Mouse (Mus musculus) CD8-positive naive resting alpha-beta T cell, adult 2 months (primary cell): ENCODE measurements around the gene Trp53.
A peak's percentile ranks its signal among the peaks of the same experiment; 100 is the strongest.
"Not testable (repeated sequence)": the region's sequence is repeated elsewhere in the genome, so short reads cannot be mapped to it uniquely, and the experiment has no call there.

Source experiments
- DNase-seq, 2 experiments: peaks; one replicate each; pipeline ENCODE4 v3.0.0; 2022; ENCODE audit warnings: low read depth in 2 of 2, low spot score in 2 of 2

The Trp53 gene

DNA sequence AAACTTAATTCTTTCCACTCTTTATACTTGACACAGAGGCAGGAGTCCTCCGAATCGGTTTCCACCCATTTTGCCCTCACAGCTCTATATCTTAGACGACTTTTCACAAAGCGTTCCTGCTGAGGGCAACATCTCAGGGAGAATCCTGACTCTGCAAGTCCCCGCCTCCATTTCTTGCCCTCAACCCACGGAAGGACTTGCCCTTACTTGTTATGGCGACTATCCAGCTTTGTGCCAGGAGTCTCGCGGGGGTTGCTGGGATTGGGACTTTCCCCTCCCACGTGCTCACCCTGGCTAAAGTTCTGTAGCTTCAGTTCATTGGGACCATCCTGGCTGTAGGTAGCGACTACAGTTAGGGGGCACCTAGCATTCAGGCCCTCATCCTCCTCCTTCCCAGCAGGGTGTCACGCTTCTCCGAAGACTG lies at the start of gene Trp53, which contains the start of gene Wrap53:
TSS of gene Trp53 (plus strand) at position 269 of the 424 bp plus-strand sequence.
TSS of gene Wrap53 (minus strand) at position 165 of the 424 bp plus-strand sequence.
- peak; percentile 83 to 84 for DNase-seq

DNA sequence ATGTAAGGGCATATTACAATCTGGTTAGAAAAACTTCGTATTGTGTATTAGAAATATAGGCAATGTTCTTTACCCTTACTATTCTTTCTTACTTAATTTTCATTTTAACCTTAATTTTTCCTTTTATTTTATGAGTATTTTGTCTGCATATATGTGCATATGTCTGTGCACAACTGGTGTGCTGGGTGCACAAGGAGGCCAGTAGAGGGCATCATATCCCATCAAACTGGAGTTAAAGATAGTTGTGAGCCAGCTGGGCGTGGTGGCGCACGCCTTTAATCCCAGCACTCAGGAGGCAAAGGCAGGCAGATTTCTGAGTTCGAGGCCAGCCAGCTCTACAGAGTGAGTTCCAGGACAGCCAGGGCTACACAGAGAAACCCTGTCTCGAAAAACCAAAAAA lies 49.4 kb upstream of the Trp53 start:
- not testable (repeated sequence) for DNase-seq

DNA sequence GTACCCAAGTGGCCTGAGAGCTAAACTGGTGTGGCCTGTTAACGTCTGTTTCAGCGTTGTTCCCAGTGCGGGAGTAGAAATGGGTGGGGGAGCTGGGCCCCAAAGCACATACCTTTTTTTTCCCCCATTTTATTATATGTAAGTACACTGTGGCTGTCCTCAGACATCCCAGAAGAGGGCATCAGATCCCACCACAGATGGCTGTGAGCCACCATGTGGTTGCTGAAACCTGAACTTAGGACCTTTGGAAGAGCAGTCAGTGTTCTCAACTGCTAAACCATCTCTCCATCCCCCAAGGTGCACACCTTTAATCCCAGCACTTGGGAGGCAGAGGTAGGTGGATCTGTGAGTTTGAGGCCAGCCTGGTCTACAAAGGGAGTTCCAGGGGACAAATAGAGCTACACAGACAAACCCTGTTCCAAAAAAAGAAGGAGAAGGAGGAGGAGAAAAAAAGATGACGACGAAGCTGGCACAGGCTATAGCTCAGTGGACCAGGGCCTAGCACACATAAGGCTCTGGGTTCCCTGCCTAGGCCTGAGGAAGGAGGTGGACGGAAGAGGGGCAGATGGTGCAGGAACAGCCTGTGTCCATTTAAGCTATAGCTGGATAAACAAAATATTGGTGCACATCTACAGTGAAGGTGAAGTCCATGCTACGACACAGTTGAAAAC lies 47.5 kb upstream of the Trp53 start:
- no peak for DNase-seq

DNA sequence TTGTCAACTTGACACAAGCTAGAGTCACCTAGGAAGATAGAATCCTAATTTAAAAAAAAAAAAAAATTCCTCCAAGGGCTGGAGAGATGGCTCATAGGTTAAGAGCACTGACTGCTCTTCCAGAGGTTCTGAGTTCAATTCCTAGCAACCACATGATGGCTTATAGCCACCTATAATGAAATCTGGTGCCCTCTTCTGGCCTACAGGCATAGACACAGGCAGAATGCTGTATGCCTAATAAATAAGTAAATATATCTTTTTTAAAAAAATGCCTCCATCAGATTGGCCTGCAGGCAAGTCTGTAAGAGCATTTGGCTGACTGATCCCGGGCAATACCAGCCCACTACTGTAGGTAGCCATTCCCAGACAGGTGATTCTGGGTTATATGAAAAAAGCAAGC lies 45.2 kb upstream of the Trp53 start:
- no peak for DNase-seq

DNA sequence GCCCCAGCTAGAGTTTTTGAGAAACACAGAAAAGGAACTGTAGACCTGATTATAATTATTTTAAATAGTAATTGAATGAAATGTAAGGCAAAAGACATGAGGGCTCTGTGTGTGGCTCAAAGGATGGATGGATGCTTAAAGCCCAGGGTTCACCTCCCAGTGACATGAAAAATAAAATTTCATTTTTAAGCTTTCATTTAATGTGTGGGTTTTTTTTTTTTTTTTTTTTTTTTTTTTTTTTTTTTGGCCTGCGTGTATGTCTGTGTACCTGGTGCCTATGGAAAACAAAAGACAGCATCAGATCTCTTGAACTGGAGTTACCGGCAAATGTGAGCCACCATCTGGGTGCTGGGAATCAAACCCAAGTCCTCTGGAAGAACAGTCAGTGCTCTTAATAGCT lies 39.5 kb upstream of the Trp53 start:
- no peak for DNase-seq

DNA sequence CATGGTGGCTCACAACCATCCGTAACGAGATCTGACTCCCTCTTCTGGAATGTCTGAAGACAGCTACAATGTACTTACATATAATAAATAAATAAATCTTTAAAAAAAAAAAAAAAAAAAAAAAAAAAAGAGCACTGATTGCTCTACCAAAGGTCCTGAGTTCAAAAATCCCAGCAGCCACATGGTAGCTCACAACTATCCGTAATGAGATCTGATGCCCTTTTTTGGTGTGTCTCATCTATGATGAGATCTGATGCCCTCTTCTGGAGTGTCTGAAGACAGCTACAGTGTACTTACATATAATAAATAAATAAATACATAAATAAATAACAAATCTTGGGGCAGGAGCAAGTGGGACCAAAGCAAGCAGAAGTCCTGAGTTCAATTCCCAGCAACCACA lies 38.4 kb upstream of the Trp53 start:
- DNase-seq, result not testable (repeated sequence)

DNA sequence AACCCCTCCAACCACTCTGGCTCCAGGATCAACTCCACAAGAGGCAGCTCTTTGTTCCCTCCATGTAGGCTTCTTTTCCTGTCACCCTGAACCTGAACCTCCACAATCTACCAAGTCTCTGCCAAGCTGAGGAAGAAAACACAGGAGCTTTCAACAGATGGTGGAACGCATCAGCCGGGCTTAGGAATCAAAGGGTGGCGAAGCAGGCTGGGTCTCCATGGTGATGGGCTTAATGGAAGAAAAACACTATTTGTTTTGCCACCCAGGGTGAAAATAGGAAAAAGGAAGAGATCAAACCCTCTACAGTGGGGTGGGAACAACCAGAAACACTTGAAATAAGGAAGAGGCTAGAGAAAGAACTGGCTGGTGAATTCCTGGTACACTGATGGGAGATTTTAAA lies 36.6 kb upstream of the Trp53 start:
- no peak for DNase-seq

DNA sequence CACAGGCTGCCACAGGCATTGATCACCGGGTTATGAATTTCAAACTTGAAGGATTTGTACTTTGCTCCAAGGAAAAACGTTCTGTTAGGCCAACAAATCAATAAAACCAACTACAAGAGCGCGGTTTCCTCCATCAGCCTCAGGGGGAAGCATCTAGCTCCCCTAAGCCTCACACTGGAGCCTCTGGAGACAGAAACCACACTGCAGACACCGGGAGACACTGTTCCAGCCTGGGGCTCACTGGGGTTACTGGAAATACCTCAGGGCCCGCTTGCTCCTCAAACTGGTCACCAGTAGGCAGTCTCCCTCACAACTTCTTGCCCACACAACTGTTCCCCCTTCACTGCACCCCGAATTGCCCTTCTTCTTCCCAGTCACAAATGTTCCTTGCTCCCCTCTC lies 34.2 kb upstream of the Trp53 start:
- no peak for DNase-seq

DNA sequence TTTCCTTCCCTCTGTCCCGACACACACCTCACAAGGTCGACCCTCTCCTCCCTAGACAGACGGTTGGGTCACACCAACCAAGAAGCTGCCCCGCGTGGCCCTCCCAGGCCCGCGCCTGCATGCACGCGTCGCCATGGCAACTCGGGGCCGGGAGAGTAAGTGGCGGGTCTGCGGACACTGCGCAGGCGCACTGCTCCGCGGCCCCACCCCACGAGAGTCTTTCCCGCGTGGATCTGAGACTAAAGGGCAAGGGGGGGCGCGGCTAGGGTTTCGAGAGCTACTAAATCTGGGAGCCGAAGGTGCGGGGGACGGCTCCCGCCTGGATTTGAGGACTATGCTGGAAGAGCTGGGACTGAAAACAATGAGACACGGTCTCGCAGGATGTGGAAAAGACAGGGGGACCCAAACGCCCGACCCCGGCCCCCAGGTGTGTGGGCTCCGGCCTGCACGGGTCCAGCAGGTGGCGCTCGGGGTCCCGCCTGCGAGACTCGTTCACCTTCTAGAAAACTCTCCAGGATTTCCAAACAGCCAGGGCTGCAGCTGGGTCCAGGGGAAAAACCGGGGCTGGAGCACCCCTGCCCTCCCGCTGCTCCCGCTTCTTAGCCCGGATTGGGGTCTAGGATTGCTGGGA lies 33.6 kb upstream of the Trp53 start:
- peak; percentile 50 to 68 for DNase-seq

DNA sequence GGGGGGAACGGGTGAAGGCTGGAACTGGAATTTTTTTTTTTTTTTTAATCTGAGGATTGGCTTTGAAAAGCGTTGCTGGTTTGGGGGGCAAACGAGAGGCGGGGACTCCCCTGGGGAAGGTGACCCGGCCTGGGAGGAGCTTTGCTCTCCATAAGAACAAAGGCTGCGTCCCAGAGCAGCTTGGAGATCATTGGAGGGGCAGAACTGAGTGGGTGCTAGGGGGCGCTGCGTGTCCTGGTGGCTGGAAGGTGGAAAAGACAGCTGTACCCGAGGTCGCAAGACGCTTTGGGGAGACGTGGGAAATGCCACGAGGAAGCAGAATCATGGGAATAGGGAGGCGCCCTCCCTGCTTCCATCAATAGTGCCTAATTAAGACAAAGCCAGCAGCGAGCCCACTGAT lies 33.1 kb upstream of the Trp53 start:
- peak in 1 of 2 experiments; percentile 21 for DNase-seq

DNA sequence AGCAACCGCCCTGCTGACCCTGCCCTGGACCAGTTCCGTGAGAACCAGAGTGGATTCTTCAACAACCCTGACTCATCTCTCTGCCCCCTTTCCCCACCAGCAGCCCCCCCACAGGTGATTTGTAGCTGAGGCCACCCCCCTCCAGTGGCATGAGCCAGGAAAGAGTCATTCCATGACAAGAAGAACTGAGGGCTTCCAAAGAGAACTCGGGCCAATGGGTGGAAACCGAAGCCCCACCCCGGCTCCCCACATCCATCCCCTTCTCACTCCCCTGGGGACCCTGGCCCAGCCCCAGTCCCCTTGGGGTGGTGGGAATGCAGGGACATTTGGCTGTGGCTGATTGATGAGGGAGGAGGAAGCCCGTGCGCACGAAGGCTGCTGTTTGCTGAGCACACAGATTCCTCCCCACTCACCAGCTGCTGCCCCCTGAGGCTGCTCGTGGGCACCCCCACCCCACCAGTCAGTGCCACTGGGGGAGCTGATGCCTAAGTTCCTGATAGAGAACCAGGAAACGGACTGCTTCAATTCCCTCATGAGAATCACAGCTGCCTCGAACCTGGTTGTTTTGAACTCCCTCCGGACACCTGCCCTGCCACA lies 31.0 kb upstream of the Trp53 start, which contains the start of gene Dnah2:
TSS of gene Dnah2 (minus strand) at position 51 of the 597 bp plus-strand sequence.
- no peak for DNase-seq

DNA sequence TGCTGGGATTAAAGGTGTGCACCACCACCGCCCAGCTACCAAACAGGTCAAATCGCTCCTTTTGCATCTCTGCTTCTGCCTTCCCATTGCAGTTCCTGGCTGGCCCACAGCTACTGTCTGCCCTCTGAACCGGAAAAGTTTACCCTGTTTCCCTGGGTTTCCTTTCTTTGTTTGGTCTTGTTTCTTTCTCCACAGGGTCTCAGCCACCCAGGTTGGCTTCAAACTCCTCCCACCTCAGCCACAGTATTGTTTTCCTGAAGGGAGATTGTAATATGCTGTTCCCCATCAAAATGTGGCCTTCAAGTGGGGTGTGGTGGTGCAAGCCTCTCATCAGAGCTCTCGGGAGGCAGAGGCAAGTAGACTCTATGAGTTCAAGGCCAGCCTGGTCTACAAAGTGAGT lies 28.8 kb upstream of the Trp53 start:
- DNase-seq, result no peak

DNA sequence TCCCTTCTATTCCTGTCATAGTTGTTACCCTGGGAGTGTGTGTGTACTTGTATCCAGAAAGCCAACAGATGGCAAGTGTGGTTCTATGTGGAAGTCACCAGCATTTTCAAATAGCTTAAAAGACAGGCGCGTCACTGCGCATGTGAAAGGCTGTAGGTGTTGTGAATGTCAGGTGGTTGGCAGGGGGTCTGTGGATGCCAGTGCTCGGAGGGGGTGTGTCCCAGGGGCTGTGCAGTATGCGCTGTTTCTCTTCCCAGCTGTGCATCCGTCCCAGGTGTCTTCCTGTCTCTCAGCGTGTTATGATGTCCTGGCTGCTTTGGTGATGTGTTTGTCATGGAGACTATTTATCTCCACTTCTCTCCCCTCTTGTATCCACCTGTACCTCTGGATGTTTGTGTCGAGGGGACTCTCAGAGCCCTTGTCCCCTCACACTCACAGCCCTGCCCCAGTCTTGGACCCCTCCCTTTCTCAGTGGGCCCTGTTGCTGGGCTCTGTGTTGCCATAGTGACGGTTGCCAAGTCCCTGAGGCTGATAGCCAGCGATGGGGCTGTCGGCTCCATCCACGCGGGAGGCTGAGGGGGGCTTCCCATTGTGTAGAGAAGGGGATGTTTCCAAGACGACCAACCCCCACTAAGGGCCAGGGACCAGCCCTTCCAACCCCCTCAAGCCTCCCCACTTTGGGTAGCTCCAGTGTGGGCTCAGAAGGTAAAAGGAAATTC lies 27.4 kb upstream of the Trp53 start:
- DNase-seq, result no peak

DNA sequence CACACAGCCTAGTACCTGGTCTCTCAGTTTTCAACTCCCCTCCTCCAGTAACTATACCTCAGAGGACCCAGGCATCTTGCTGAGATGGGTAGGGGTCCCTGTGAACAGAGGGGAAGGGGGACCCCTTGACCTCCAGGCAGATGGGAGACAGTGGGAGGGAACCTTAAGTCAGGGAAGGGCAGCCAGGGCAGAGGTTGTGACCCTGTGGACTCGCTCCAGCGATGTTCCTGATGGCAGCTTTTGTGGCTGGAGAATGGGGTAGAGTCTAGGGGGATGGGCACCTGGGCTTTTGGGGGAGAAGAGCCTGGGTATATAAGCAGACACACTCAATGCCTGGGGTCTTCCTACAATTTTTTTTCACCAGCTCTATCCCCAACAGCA lies 26.8 kb upstream of the Trp53 start:
- no peak for DNase-seq

DNA sequence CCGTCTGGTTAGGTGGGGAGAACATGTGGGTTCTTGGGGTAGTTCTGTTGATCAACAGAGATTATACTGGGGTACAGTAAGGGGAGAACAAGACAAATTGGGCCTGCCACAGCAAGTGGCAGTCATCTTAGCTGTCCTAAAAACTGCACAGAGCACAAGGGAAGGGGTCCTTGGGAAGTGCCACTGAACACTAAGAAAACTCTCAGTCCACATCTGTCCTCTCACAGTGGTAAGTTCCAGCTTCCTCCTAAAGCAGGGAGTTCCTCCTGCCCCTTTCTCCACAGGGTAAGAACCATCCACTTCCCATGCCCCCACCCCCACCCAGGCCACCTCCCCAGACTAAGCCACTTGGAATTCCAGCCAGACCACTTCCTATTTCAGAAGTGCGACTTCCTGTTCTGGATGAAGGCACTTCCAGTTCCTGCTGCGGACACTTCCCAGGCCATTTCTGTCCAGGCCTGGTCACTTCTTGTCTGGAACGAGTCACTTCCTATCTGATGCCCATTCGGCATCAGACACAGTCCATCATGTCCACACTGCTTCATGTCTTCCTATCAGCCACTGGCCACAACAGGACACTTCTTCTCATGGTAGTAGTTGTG lies 25.5 kb upstream of the Trp53 start:
- no peak for DNase-seq

DNA sequence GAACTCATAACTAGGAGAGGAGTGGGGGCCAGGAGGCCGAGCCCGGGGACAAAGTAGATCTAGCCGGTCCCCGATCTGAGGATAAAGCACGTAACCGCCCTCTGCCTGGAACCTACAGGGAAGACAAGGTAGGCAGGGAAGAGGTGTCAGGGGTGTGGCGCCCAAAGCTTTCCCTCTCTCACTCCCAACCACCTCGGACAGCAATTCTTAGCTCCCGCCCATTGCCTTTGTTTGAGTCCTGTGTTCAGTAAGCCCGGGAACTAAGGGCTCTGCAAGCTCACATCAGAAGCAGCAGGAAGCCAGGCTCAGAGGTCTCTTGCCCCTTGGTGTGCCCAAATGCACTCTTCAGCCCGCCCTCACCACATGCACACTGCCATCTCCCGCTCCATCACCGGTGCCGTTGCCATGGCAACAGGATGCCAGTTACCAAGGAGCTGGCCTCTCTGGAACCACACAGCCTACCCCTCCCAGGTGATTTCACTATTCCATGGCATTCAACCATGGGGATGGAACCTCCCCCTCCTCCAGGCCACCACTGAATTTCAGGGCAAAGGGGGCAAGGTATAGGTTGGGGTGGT lies 22.7 kb upstream of the Trp53 start:
- no peak for DNase-seq

DNA sequence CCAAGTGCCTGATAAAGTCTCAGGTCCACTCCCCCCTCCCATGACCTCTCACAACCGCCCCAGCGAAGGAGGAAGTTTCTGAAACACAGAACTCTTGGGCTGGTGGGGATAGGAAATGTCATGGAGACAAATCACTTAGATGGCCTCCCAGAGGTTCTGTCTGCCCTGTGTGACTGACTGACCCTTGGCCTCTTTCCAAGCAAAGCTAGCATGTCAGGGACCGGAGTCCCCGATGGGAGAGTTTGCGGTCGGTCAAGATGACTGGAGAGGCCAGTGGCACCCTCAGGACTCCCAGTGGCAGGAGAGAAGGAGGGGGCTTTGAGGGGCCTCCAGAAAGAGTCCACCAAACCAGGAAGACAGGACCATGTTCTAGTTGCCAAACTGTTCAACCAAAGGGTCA lies 21.4 kb upstream of the Trp53 start:
- no peak for DNase-seq

DNA sequence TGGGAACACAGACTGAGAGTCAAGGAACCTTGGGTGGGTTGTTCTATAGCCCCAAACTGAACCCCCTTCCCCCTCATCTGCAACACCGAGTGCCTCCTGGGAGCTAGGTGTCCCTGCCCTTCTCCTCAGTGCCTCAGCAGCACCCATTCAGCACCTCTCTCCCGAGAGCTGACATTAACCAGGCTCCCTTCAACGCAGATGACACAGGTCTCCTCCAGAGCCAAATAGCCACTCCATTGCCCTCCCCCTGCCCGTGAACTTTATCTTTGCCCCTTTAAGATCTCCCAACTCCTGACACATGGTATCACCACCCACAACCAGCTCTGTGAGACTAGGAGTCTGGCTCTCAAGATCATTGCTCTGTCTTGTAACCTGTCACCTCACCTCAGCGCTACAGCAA lies 21.0 kb upstream of the Trp53 start:
- no peak for DNase-seq

DNA sequence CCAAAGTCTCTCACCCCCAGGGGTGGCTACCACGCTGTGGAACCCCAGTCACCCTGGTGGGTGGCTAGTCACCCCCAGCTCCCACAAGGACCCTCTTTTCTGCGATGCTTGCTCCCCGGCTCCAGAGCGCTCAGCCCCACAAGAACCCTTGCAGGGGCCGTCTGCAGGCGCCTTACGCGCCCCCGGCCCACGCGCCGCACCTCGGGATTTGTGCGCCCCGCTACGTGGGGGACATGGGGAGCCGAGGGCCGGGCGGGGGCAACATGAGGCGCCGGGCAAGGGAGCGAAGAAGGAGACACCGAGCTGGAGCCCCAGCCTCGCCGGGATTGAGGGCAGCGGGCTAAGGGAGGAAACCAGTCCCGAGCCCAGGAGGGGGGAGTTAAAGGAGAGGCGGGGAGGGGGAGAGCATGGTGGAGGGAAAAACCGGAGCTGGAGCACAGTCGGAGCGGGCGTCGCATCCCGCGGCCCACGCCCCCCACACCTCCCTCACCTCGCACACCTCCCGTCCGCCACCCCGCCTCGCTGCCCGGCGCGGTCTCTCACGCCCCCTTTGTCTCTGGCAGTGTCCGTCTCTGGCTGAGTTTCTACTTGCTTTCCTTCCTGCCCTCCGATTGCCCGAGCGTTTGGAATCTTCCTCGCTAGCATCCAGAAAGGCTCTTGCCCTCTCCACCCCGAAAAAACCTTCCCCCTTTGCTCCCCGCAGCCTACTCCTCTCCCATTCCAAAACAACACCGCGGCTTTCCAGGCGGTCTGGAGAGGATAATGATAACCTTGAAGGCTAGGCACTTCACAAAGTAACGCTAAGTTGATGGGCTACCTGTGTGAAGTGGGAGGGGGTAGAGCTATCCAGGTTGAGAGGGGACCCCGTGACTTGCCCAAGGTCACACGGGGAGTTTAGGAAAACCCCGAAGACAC lies 20.1 kb upstream of the Trp53 start, which contains the start of gene Efnb3:
TSS of gene Efnb3 (minus strand) at position 355 of the 915 bp plus-strand sequence.
- no peak for DNase-seq
